Mouse (Mus musculus) ES-Bruce4 (cell line): ENCODE measurements around the gene Pip4k2b.

Experiments used
- CTCF ChIP-seq: IDR thresholded peaks from one replicate; pipeline ENCODE4 v1.8.1; 2011; ENCODE audit warnings: low read depth, low read length
- POLR2A ChIP-seq: IDR thresholded peaks from one replicate; pipeline ENCODE4 v1.8.1; 2011; ENCODE audit warnings: low read length; ENCODE audit not compliant: insufficient read depth

DNA sequence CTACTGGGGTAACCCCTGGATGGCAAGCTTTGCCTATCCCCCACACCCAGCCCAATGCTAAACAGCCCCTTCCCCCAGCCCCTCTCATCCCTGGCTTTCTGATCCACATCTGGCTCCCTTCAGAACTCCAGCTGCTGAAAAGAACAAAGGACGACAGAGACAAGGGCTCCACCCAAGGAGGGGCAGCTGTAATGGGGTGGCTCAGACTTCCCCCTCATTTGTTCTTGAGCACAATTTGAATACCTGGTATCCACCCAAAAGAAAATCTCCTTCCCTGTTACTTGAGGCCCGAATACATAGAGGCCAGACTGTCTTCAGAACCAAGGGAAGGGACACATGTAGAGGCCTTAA, 73.4 kb downstream of the Pip4k2b start:
- no peak for TF ChIP-seq CTCF
- no peak for TF ChIP-seq POLR2A
